Mouse (Mus musculus): Measurements from ENCODE around the gene Ush2a. TPM values are rescaled to one million over a fixed set of nuclear protein-coding genes. Genes with fewer than 3 reads are reported as not detected.

Gene Ush2a
- 0.25 and 0.26 TPM in 2 replicates for polyA plus RNA-seq (2012; rRNA removed)

GRCm38 (mm10) chr1:188261903-188262682, at the start of gene Ush2a:
Ush2a (plus strand) TSS chr1:188262023.

GRCm38 (mm10) chr1:189007239-189007979, 745.6 kb downstream of the Ush2a start, which contains the start of gene Kctd3:
Kctd3 (minus strand) TSS chr1:189007841.

Data from central nervous system, embryonic 14 days (tissue).